Mouse (Mus musculus) embryonic stem cell, embryonic (primary cell): ENCODE measurements at regions not wholly inside any gene's neighbourhood (a gene's known extent, or its start where the extent isn't known, plus 50 kb on each side); places are given as distances from the start of the nearest gene placed in this dataset.

ENCODE experiments used
- CTCF ChIA-PET, 4 experiments: fragments of 300-600 bp in 2 of 4; fragments of 350-600 bp in 2 of 4; sonication (Branson Sonifier 250); formaldehyde crosslinking; loops; one replicate each; lab custom pipeline; 2022; ENCODE audit warnings: inconsistent platforms in 2 of 4; lab: Charles Lee
- POLR2A ChIA-PET, 4 experiments: fragments of 300-600 bp in 2 of 4; fragments of 350-600 bp in 2 of 4; sonication (Branson Sonifier 250); formaldehyde crosslinking; loops; one replicate each; lab custom pipeline; 2022; ENCODE audit warnings: antibody characterized with exemption in 4 of 4, inconsistent platforms in 1 of 4; lab: Charles Lee

GRCm38 (mm10) chr3:60138319-60138718, 56.6 kb downstream of the Sucnr1 start:
- ChIA-PET CTCF (no interaction called here), POLR2A (no interaction called here)

GRCm38 (mm10) chr3:60159865-60160264, 78.2 kb downstream of the Sucnr1 start:
- POLR2A ChIA-PET = no interaction called here

GRCm38 (mm10) chr3:60167633-60168032, 86.0 kb downstream of the Sucnr1 start:
- POLR2A ChIA-PET = no interaction called here

More at GRCm38 (mm10) chr3:60159865-60160264, 78.2 kb downstream of the Sucnr1 start:
- CTCF ChIA-PET = interaction anchor here in 1 of 4 experiments (0.6 kb wide), 1 partner anchor 291 kb away, joined by 3 read pairs; no protein-coding TSS in a partner anchor

GRCm38 (mm10) chr3:60168135-60168926, 86.7 kb downstream of the Sucnr1 start:
- CTCF ChIA-PET = interaction anchor here in 1 of 4 experiments (0.7 kb wide), 1 partner anchor 304 kb away, joined by 16 read pairs; the partner anchor contains the start of gene Mbnl1
- POLR2A ChIA-PET = no interaction called here

More at GRCm38 (mm10) chr3:60167633-60168032, 86.0 kb downstream of the Sucnr1 start:
- CTCF ChIA-PET = interaction anchor here in 1 of 4 experiments (0.7 kb wide), 1 partner anchor 305 kb away, joined by 16 read pairs; the partner anchor contains the start of gene Mbnl1

- ChIA-PET CTCF (no interaction called here), POLR2A (no interaction called here)
Observed at GRCm38 (mm10) chr3:60169606-60170005, 87.9 kb downstream of the Sucnr1 start.

- CTCF ChIA-PET = no interaction called here
- POLR2A ChIA-PET = no interaction called here
Observed at GRCm38 (mm10) chr3:60184481-60184880, 102.8 kb downstream of the Sucnr1 start.

GRCm38 (mm10) chr3:60196031-60196430, 114.4 kb downstream of the Sucnr1 start:
- CTCF ChIA-PET = no interaction called here
- POLR2A ChIA-PET = interaction anchor here in 1 of 4 experiments (0.7 kb wide), 1 partner anchor 380 kb away, joined by 3 read pairs; no protein-coding TSS in a partner anchor

GRCm38 (mm10) chr3:60207936-60208335, 126.3 kb downstream of the Sucnr1 start:
- ChIA-PET POLR2A (no interaction called here), CTCF (no interaction called here)

GRCm38 (mm10) chr3:60218938-60219337, 137.3 kb downstream of the Sucnr1 start:
- ChIA-PET CTCF (no interaction called here), POLR2A (no interaction called here)

- CTCF ChIA-PET = no interaction called here
- POLR2A ChIA-PET = no interaction called here
Observed at GRCm38 (mm10) chr3:60240664-60241063, 159.0 kb downstream of the Sucnr1 start.

GRCm38 (mm10) chr3:60266666-60267415, 185.2 kb downstream of the Sucnr1 start:
- CTCF ChIA-PET = no interaction called here
- POLR2A ChIA-PET = no interaction called here

- ChIA-PET CTCF (no interaction called here), POLR2A (no interaction called here)
Observed at GRCm38 (mm10) chr3:60267416-60268174, 185.9 kb downstream of the Sucnr1 start.

- CTCF ChIA-PET = no interaction called here
Observed at GRCm38 (mm10) chr3:60270463-60270862, 188.8 kb downstream of the Sucnr1 start.

GRCm38 (mm10) chr3:60273744-60274143, 192.1 kb downstream of the Sucnr1 start:
- ChIA-PET POLR2A (interaction anchor here in 1 of 4 experiments (1.3 kb wide), 1 partner anchor 9 kb away, joined by 3 read pairs; no protein-coding TSS in a partner anchor), CTCF (no interaction called here)

More at GRCm38 (mm10) chr3:60270463-60270862, 188.8 kb downstream of the Sucnr1 start:
- POLR2A ChIA-PET = no interaction called here

GRCm38 (mm10) chr3:60275249-60275838, 193.7 kb downstream of the Sucnr1 start:
- POLR2A ChIA-PET = interaction anchor here in 1 of 4 experiments (0.6 to 0.8 kb wide), 2 partner anchors 21 to 31 kb away, joined by 3 to 4 read pairs; no protein-coding TSS in a partner anchor
- CTCF ChIA-PET = no interaction called here

- POLR2A ChIA-PET = no interaction called here
Observed at GRCm38 (mm10) chr3:60277791-60278190, 194.8 kb upstream of the Mbnl1 start.

GRCm38 (mm10) chr3:60281229-60281628, 191.4 kb upstream of the Mbnl1 start:
- ChIA-PET CTCF (interaction anchor here in 1 of 4 experiments (0.6 kb wide), 1 partner anchor 1609 kb away, joined by 3 read pairs; no protein-coding TSS in a partner anchor), POLR2A (no interaction called here)

More at GRCm38 (mm10) chr3:60277791-60278190, 194.8 kb upstream of the Mbnl1 start:
- CTCF ChIA-PET = no interaction called here

GRCm38 (mm10) chr3:60281959-60282495, 190.6 kb upstream of the Mbnl1 start:
- CTCF ChIA-PET = no interaction called here
- POLR2A ChIA-PET = interaction anchor here in 1 of 4 experiments (1.8 kb wide), 1 partner anchor 8 kb away, joined by 3 read pairs; no protein-coding TSS in a partner anchor
